Mouse (Mus musculus): ENCODE results near the gene Adamts9. TPM values are rescaled to one million over a fixed set of nuclear protein-coding genes. Genes with fewer than 3 reads are reported as not detected.

Adamts9 gene
- total and polyA plus RNA-seq, 3 experiments: not detected

DNA sequence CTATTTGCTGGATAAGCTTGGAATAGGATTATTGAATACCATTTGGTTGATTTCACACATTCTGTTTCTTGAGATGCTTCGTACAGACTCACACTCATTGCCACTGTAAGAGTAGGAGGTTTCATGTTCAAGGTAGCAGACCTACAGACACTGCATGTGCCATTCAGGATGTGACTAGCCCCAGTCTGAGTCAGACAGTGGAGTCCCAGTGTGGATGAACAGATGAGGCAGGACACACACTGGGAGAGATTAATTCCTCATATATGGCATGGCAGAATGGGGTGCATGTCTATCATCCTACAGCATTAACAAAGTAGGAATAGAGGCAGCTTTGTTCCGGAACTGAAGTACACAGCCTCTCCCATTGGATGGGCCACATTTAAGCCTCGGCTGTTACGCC is 66.1 kb downstream of the Adamts9 start:
- Histone ChIP-seq H3K4me3 (replicated peaks in 1 of 3; ENCODE audit: low read depth in 2 of 3, low read length in 2 of 3, poor library complexity in 1 of 3) (no peak overlapping the region), H3K79me2 (replicated peaks; ENCODE audit: control insufficient read depth, extremely low read depth, insufficient read depth, poor library complexity, severe bottlenecking) (no peaks in the 10 kb centered on the region), H3K4me1 (ENCODE audit: control insufficient read depth in 1 of 2, insufficient read depth in 2 of 2) (no peaks in the 10 kb centered on the region), H3K36me3 (replicated peaks in 1 of 2; ENCODE audit: control insufficient read depth in 1 of 2, insufficient read depth in 1 of 2, low read length in 1 of 2) (no peaks in the 10 kb centered on the region), H3K27ac (ENCODE audit: insufficient read depth, low read depth) (no peak overlapping the region), H3K9me3 (replicated peaks; ENCODE audit: low read length) (peaks cover 71% of the 10 kb centered on the region), H3K4me2 (ENCODE audit: insufficient read depth, low read depth, poor library complexity, severe bottlenecking) (no peak overlapping the region), H3K9ac (ENCODE audit: insufficient read depth, low read depth) (no peak overlapping the region), H3K27me3 (replicated peaks) (no peaks in the 10 kb centered on the region)
- no peak for DNase-seq (ENCODE audit: extremely low read depth)
- in situ Hi-C loops (cut with MboI; ENCODE audit: low pct_ligation_motif_present, low pct_unique_long_range_greater_than_20kb, low sequenced_read_pairs): no loop called here
- dilution Hi-C loops (cut with MboI; ENCODE audit: extremely low pct_ligation_motif_present, extremely low pct_unique_long_range_greater_than_20kb, low sequenced_read_pairs): no loop called here
- no peak for TF ChIP-seq MAFK (IDR thresholded peaks at IDR 0.05; ENCODE audit: insufficient replicate concordance, low read length)
- no peak for TF ChIP-seq HCFC1 (IDR thresholded peaks at IDR 0.05; ENCODE audit: low read depth, low read length)
- no peak for TF ChIP-seq MXI1 (IDR thresholded peaks at IDR 0.05; ENCODE audit: low read depth, low read length)
- TF ChIP-seq CTCF (conservative IDR thresholded peaks at IDR 0.05 in 1 of 2, IDR thresholded peaks at IDR 0.05 in 1 of 2; ENCODE audit: low read depth in 2 of 2, low read length in 2 of 2): no peak
- no peak for TF ChIP-seq POLR2A (IDR thresholded peaks at IDR 0.05; ENCODE audit: low read depth, low read length)
- no peak for TF ChIP-seq MAZ (IDR thresholded peaks at IDR 0.05; ENCODE audit: low read depth, low read length)
- no peak for TF ChIP-seq ETS1 (conservative IDR thresholded peaks at IDR 0.05; ENCODE audit: low read depth, low read length)
- TF ChIP-seq ZMIZ1 (IDR thresholded peaks at IDR 0.05; ENCODE audit: low read depth, low read length): no peak
- no peak for TF ChIP-seq USF1 (IDR thresholded peaks at IDR 0.05; ENCODE audit: low read depth, low read length)
- no peak for TF ChIP-seq USF2 (conservative IDR thresholded peaks at IDR 0.05; ENCODE audit: low read depth, low read length)
- no peak for TF ChIP-seq ZKSCAN1 (IDR thresholded peaks at IDR 0.05; ENCODE audit: borderline replicate concordance, low read depth, low read length)
- no peak for TF ChIP-seq UBTF (IDR thresholded peaks at IDR 0.05; ENCODE audit: low read depth, low read length)
- TF ChIP-seq GABPA (IDR thresholded peaks at IDR 0.05; ENCODE audit: insufficient replicate concordance, low read depth, low read length): no peak
- no peak for TF ChIP-seq RCOR1 (conservative IDR thresholded peaks at IDR 0.05; ENCODE audit: low read depth, low read length)
- no peak for TF ChIP-seq JUND (conservative IDR thresholded peaks at IDR 0.05; ENCODE audit: low read depth, low read length)
- no peak for TF ChIP-seq MYC (IDR thresholded peaks at IDR 0.05; ENCODE audit: low read depth, low read length)
- no peak for TF ChIP-seq BHLHE40 (IDR thresholded peaks at IDR 0.05; ENCODE audit: low read depth, low read length)
- TF ChIP-seq MAX (IDR thresholded peaks at IDR 0.05; ENCODE audit: low read length): no peak
- TF ChIP-seq KAT2A (IDR thresholded peaks at IDR 0.05; ENCODE audit: insufficient replicate concordance, low read length): no peak
- TF ChIP-seq IRF4 (IDR thresholded peaks at IDR 0.05; ENCODE audit: low read depth, low read length): no peak

GRCm38 (mm10) chr6:92876121-92876520 is 67.2 kb downstream of the Adamts9 start:
- no peak for TF ChIP-seq NELFE (IDR thresholded peaks at IDR 0.05; ENCODE audit: low read depth, low read length)
- Histone ChIP-seq H3K9me3 (replicated peaks; ENCODE audit: low read length) (peaks cover 71% of the 10 kb centered on the region), H3K27me3 (replicated peaks) (no peaks in the 10 kb centered on the region), H3K79me2 (replicated peaks; ENCODE audit: control insufficient read depth, extremely low read depth, insufficient read depth, poor library complexity, severe bottlenecking) (no peaks in the 10 kb centered on the region), H3K4me3 (replicated peaks in 1 of 3; ENCODE audit: low read depth in 2 of 3, low read length in 2 of 3, poor library complexity in 1 of 3) (no peak overlapping the region), H3K27ac (ENCODE audit: insufficient read depth, low read depth) (no peak overlapping the region), H3K4me2 (ENCODE audit: insufficient read depth, low read depth, poor library complexity, severe bottlenecking) (no peak overlapping the region), H3K9ac (ENCODE audit: insufficient read depth, low read depth) (no peak overlapping the region), H3K4me1 (ENCODE audit: control insufficient read depth in 1 of 2, insufficient read depth in 2 of 2) (no peaks in the 10 kb centered on the region), H3K36me3 (replicated peaks in 1 of 2; ENCODE audit: control insufficient read depth in 1 of 2, insufficient read depth in 1 of 2, low read length in 1 of 2) (no peaks in the 10 kb centered on the region)
- in situ Hi-C loops (cut with MboI; ENCODE audit: low pct_ligation_motif_present, low pct_unique_long_range_greater_than_20kb, low sequenced_read_pairs): no loop called here
- dilution Hi-C loops (cut with MboI; ENCODE audit: extremely low pct_ligation_motif_present, extremely low pct_unique_long_range_greater_than_20kb, low sequenced_read_pairs): no loop called here
- no peak for DNase-seq (ENCODE audit: extremely low read depth)
